Mouse (Mus musculus): ENCODE measurements at regions not wholly inside any gene's neighbourhood (a gene's known extent, or its start where the extent isn't known, plus 50 kb on each side); places are given as distances from the start of the nearest gene placed in this dataset.
"Not testable (repeated sequence)": the region's sequence is repeated elsewhere in the genome, so short reads cannot be mapped to it uniquely, and the experiment has no call there.

DNA sequence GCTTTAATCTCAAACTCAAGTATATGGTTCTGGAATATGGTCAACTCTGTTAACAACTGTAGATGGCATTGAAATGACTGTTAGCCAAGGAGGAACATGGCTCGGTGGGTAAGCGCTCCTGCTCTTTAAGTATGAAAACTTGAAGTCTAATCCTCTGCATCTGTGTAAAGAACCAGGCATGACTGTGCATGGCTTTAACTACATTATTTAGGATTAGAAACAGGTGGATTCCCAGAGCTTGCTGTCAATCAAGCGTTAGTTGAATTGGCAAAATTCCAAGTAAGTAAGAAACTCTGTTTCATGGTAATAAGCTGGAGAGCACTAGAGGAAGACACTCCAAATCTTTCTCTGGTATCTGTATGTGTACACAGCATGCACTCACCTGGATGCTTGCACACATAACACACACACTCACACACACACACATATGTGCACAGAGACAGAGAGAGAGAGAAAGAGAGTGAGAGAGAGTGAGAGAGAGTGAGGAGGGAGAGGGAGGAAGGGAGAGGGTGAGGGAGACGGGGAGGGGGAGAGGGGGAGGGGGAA lies 993.9 kb upstream of the Pom121l12 start:
- 66% methylated on average over 3 of the region's 4 CpGs for WGBS
- Histone ChIP-seq H3K27ac (replicated peaks) (no peak overlapping the region), H3K9ac (replicated peaks) (no peak overlapping the region), H3K9me3 (no peaks in the 10 kb centered on the region), H3K4me1 (no peaks in the 10 kb centered on the region), H3K4me2 (replicated peaks) (no peak overlapping the region), H3K27me3 (no peaks in the 10 kb centered on the region), H3K36me3 (no peaks in the 10 kb centered on the region), H3K4me3 (no peak overlapping the region)
- peak; percentile 68; the same call in 1 of the 2 replicates for ATAC-seq (replicated peaks)

DNA sequence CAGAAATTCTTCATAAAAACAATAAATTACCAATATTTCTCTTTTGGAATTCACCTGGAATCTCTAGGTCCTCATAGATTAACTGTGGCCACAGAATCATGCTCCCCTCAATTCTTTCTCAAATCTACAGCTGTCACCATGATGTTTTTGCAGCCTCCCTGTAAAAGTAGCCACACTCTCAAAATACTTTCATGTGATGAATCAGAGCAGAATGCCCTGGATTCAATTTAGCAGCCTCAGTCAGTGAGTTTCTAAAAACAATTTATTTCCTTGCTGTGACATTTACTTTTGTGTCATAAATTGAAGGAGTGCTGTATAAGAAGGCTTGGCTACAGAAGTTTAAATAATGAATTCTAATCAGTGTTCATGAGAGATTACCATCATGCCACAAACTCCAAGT lies 1014.4 kb upstream of the Pom121l12 start:
- Histone ChIP-seq H3K4me2 (replicated peaks) (no peak overlapping the region), H3K4me3 (no peak overlapping the region), H3K27me3 (no peaks in the 10 kb centered on the region), H3K27ac (replicated peaks) (no peak overlapping the region), H3K4me1 (no peaks in the 10 kb centered on the region), H3K9ac (replicated peaks) (no peak overlapping the region), H3K36me3 (no peaks in the 10 kb centered on the region), H3K9me3 (no peaks in the 10 kb centered on the region)
- ATAC-seq (replicated peaks): no peak

GRCm38 (mm10) chr11:13555267-13555666 lies 1043.8 kb upstream of the Pom121l12 start:
- no peaks in the 10 kb centered on the region for H3K27me3 ChIP-seq
- no peak for ATAC-seq (replicated peaks)
- H3K4me1 ChIP-seq: no peaks in the 10 kb centered on the region
- no peak overlapping the region for H3K27ac ChIP-seq (replicated peaks)
- no peak overlapping the region for H3K4me2 ChIP-seq (replicated peaks)
- no peaks in the 10 kb centered on the region for H3K36me3 ChIP-seq
- H3K9me3 ChIP-seq: no peaks in the 10 kb centered on the region; the same call in 1 of the 2 replicates
- H3K9ac ChIP-seq (replicated peaks): no peak overlapping the region
- 83% methylated on average over 1 of the region's 1 CpGs for WGBS
- H3K4me3 ChIP-seq: no peak overlapping the region

DNA sequence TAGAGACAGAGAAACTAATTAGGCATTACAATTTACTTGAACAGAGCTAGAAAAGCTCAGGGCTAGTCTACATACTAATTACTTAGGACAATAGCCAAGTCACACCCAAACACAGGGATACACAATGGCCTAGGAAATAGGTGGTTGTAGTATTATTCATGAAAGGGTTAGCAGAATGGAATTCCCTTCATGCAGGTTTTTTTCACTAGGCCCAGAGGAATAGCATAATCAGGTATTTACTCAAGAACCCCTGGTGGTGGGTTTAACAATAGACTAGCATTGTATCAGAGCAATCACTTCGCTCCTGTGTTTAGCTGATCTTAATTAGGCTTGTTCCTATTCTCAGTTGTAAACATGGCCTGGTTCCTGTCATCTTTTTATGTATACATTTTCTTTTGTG lies 1054.9 kb upstream of the Cobl start:
- H3K36me3 ChIP-seq; ATAC-seq (replicated peaks); H3K4me1 ChIP-seq; H3K27ac ChIP-seq (replicated peaks); H3K4me3 ChIP-seq; H3K9ac ChIP-seq (replicated peaks); H3K27me3 ChIP-seq; H3K4me2 ChIP-seq (replicated peaks); H3K9me3 ChIP-seq: not testable (repeated sequence)
- 43% methylated on average over 1 of the region's 1 CpGs for WGBS

DNA sequence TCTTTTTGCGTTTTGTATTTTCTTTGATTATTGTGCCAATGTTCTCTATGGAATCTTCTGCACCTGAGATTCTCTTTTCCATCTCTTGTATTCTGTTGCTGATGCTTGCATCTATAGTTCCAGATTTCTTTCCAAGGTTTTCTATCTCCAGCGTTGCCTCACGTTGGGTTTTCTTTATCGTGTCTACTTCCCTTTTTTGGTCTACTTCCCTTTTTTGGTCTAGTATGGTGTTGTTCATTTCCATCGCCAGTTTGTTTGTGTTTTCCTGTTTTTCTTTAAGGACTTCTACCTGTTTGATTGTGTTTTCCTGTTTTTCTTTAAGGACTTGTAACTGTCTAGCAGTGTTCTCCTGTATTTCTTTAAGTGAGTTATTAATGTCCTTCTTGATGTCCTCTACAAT lies 1046.2 kb upstream of the Cobl start:
- not testable (repeated sequence) for ATAC-seq (replicated peaks); H3K4me3 ChIP-seq; H3K27me3 ChIP-seq; H3K36me3 ChIP-seq; H3K9me3 ChIP-seq; H3K4me1 ChIP-seq; H3K27ac ChIP-seq (replicated peaks); H3K9ac ChIP-seq (replicated peaks); H3K4me2 ChIP-seq (replicated peaks)
- WGBS: 98% methylated on average over 5 of the region's 5 CpGs

- WGBS: 92% methylated on average over 2 of the region's 2 CpGs
- Histone ChIP-seq H3K9ac (replicated peaks) (no peak overlapping the region), H3K27ac (replicated peaks) (no peak overlapping the region), H3K9me3 (no peaks in the 10 kb centered on the region), H3K4me3 (no peak overlapping the region), H3K27me3 (no peaks in the 10 kb centered on the region), H3K4me2 (replicated peaks) (no peak overlapping the region), H3K36me3 (no peaks in the 10 kb centered on the region), H3K4me1 (no peaks in the 10 kb centered on the region)
- no peak for ATAC-seq (replicated peaks)
These were observed 1021.2 kb upstream of the Cobl start for GRCm38 (mm10) chr11:13485971-13486370.

DNA sequence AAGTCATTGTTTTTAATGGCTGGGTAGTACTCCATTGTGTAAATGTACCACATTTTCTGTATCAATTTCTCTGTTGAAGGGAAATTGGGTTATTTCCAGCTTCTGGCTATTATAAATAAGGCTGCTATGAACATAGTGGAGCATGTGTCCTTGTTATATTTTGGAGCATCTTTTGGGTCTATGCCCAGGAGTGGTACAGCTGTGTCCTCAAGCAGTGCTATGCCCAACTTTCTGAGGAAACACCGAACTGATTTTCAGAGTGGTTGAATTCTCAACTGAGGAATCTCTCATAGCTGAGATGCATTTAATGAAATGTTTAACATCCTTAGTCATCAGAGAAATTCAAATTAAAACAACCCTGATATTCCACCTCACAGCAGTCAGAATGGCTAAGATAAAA lies 986.8 kb upstream of the Cobl start:
- H3K4me2 ChIP-seq (replicated peaks); ATAC-seq (replicated peaks); H3K27me3 ChIP-seq; H3K36me3 ChIP-seq; H3K27ac ChIP-seq (replicated peaks); H3K4me3 ChIP-seq; H3K9ac ChIP-seq (replicated peaks); H3K9me3 ChIP-seq; H3K4me1 ChIP-seq: not testable (repeated sequence)
- WGBS: 92% methylated on average over 1 of the region's 1 CpGs

GRCm38 (mm10) chr11:13436433-13436832 lies 971.7 kb upstream of the Cobl start:
- H3K27me3 ChIP-seq: no peaks in the 10 kb centered on the region
- no peak overlapping the region for H3K27ac ChIP-seq (replicated peaks)
- no peak overlapping the region for H3K9ac ChIP-seq (replicated peaks)
- H3K4me2 ChIP-seq (replicated peaks): no peak overlapping the region
- no peaks in the 10 kb centered on the region for H3K9me3 ChIP-seq
- no peak for ATAC-seq (replicated peaks)
- H3K4me1 ChIP-seq: no peaks in the 10 kb centered on the region
- H3K36me3 ChIP-seq: no peaks in the 10 kb centered on the region
- H3K4me3 ChIP-seq: no peak overlapping the region
- WGBS: 95% methylated on average over 1 of the region's 1 CpGs

DNA sequence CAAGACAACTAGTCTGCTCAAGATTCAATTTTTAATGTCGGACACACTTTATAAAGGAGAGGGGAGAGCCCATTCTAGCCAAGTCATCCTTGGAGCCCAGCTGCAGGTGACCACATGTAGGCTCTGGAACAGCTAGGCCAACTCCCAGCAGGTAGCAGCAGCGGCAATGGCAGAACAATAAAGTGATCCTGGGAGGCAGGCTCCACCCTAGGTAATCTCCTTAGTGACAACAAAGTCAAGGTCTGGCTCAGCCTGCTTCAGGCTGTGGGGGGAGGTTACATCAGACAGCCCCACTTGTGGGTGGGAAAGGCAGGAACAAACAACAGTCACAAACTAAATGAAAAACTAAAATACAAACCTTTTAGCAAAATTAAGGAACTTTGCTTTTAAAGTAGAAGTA lies 953.1 kb upstream of the Cobl start:
- not testable (repeated sequence) for H3K4me2 ChIP-seq (replicated peaks); H3K4me3 ChIP-seq; H3K36me3 ChIP-seq; H3K4me1 ChIP-seq; H3K9ac ChIP-seq (replicated peaks); H3K9me3 ChIP-seq; H3K27me3 ChIP-seq; ATAC-seq (replicated peaks); H3K27ac ChIP-seq (replicated peaks)
- WGBS: 26% methylated on average over 2 of the region's 2 CpGs
